Mouse (Mus musculus): ENCODE results near the gene Akt2.

- TF ChIP-seq CTCF (IDR thresholded peaks at IDR 0.05; ENCODE audit: low read depth, low read length) (no peak), POLR2A (IDR thresholded peaks at IDR 0.05; ENCODE audit: borderline replicate concordance, low read depth, low read length) (no peak)
Observed at GRCm38 (mm10) chr7:27552070-27552469, 39.3 kb upstream of the Akt2 start.

Measured in bone marrow macrophage, adult 2 months (primary cell).